Mouse (Mus musculus): Measurements from ENCODE around the gene Trim25. TPM values are rescaled to one million over a fixed set of nuclear protein-coding genes. Genes with fewer than 3 reads are reported as not detected.

The Trim25 gene
- polyA plus RNA-seq, 2 experiments: 5.6 to 6.1 TPM

GRCm38 (mm10) chr11:89005473-89005872 is 6.3 kb downstream of the Trim25 start:
- no peaks in the 10 kb centered on the region for H3K9me3 ChIP-seq (ENCODE audit: control insufficient read depth, low read length)
- H3K9ac ChIP-seq (ENCODE audit: low read depth, low read length, severe bottlenecking): no peak overlapping the region
- 56% methylated on average over 5 of the region's 5 CpGs for WGBS
- no peak overlapping the region for H3K4me2 ChIP-seq (replicated peaks; ENCODE audit: low read depth, low read length, severe bottlenecking)
- no peak for ATAC-seq (ENCODE audit: low FRiP score, low read depth)
- H3K27ac ChIP-seq (replicated peaks; ENCODE audit: low read depth, low read length): no peak overlapping the region
- no peaks in the 10 kb centered on the region for H3K27me3 ChIP-seq (ENCODE audit: control insufficient read depth, insufficient read depth, low read length)
- H3K36me3 ChIP-seq (ENCODE audit: control insufficient read depth, insufficient read depth, low read length): no peaks in the 10 kb centered on the region
- DNase-seq (ENCODE audit: low spot score): no peak
- no peak for TF ChIP-seq POLR2A (IDR thresholded peaks at IDR 0.05; ENCODE audit: borderline replicate concordance, extremely low read depth, insufficient read depth, insufficient read length)
- no peaks in the 10 kb centered on the region for H3K4me1 ChIP-seq (ENCODE audit: control insufficient read depth, insufficient read depth, low read length)
- H3K4me3 ChIP-seq (replicated peaks; ENCODE audit: low read length): no peak overlapping the region

- H3K9me3 ChIP-seq (ENCODE audit: control insufficient read depth, low read length): no peaks in the 10 kb centered on the region
- no peak overlapping the region for H3K4me2 ChIP-seq (replicated peaks; ENCODE audit: low read depth, low read length, severe bottlenecking)
- DNase-seq (ENCODE audit: low spot score): no peak
- no peak for TF ChIP-seq POLR2A (IDR thresholded peaks at IDR 0.05; ENCODE audit: borderline replicate concordance, extremely low read depth, insufficient read depth, insufficient read length)
- no peak overlapping the region for H3K9ac ChIP-seq (ENCODE audit: low read depth, low read length, severe bottlenecking)
- no peak overlapping the region for H3K27ac ChIP-seq (replicated peaks; ENCODE audit: low read depth, low read length)
- no peaks in the 10 kb centered on the region for H3K36me3 ChIP-seq (ENCODE audit: control insufficient read depth, insufficient read depth, low read length)
- H3K4me3 ChIP-seq (replicated peaks; ENCODE audit: low read length): no peak overlapping the region
- H3K27me3 ChIP-seq (ENCODE audit: control insufficient read depth, insufficient read depth, low read length): no peaks in the 10 kb centered on the region
- no peaks in the 10 kb centered on the region for H3K4me1 ChIP-seq (ENCODE audit: control insufficient read depth, insufficient read depth, low read length)
- ATAC-seq (ENCODE audit: low FRiP score, low read depth): no peak
Measured at GRCm38 (mm10) chr11:89006404-89006803, 7.2 kb downstream of the Trim25 start.

GRCm38 (mm10) chr11:89007582-89007981 is 8.4 kb downstream of the Trim25 start:
- ATAC-seq (ENCODE audit: low FRiP score, low read depth) (no peak), DNase-seq (ENCODE audit: low spot score) (no peak)
- 94% methylated on average over 3 of the region's 3 CpGs for WGBS
- H3K27ac ChIP-seq (replicated peaks; ENCODE audit: low read depth, low read length): no peak overlapping the region
- H3K4me1 ChIP-seq (ENCODE audit: control insufficient read depth, insufficient read depth, low read length): no peaks in the 10 kb centered on the region
- H3K4me3 ChIP-seq (replicated peaks; ENCODE audit: low read length): no peak overlapping the region
- no peaks in the 10 kb centered on the region for H3K27me3 ChIP-seq (ENCODE audit: control insufficient read depth, insufficient read depth, low read length)
- H3K36me3 ChIP-seq (ENCODE audit: control insufficient read depth, insufficient read depth, low read length): no peaks in the 10 kb centered on the region
- no peak overlapping the region for H3K9ac ChIP-seq (ENCODE audit: low read depth, low read length, severe bottlenecking)
- no peak overlapping the region for H3K4me2 ChIP-seq (replicated peaks; ENCODE audit: low read depth, low read length, severe bottlenecking)
- H3K9me3 ChIP-seq (ENCODE audit: control insufficient read depth, low read length): no peaks in the 10 kb centered on the region
- no peak for TF ChIP-seq POLR2A (IDR thresholded peaks at IDR 0.05; ENCODE audit: borderline replicate concordance, extremely low read depth, insufficient read depth, insufficient read length)

GRCm38 (mm10) chr11:89009066-89009465 is 9.9 kb downstream of the Trim25 start:
- Histone ChIP-seq H3K36me3 (ENCODE audit: control insufficient read depth, insufficient read depth, low read length) (no peaks in the 10 kb centered on the region), H3K4me1 (ENCODE audit: control insufficient read depth, insufficient read depth, low read length) (no peaks in the 10 kb centered on the region), H3K4me2 (replicated peaks; ENCODE audit: low read depth, low read length, severe bottlenecking) (no peak overlapping the region), H3K27ac (replicated peaks; ENCODE audit: low read depth, low read length) (no peak overlapping the region), H3K27me3 (ENCODE audit: control insufficient read depth, insufficient read depth, low read length) (no peaks in the 10 kb centered on the region), H3K9me3 (ENCODE audit: control insufficient read depth, low read length) (no peaks in the 10 kb centered on the region), H3K9ac (ENCODE audit: low read depth, low read length, severe bottlenecking) (no peak overlapping the region), H3K4me3 (replicated peaks; ENCODE audit: low read length) (no peak overlapping the region)
- DNase-seq (ENCODE audit: low spot score) (no peak), ATAC-seq (ENCODE audit: low FRiP score, low read depth) (no peak)
- no peak for TF ChIP-seq POLR2A (IDR thresholded peaks at IDR 0.05; ENCODE audit: borderline replicate concordance, extremely low read depth, insufficient read depth, insufficient read length)
- 89% methylated on average over 9 of the region's 9 CpGs for WGBS

GRCm38 (mm10) chr11:89009496-89009895 is 10.3 kb downstream of the Trim25 start:
- DNase-seq (ENCODE audit: low spot score): no peak
- H3K27ac ChIP-seq (replicated peaks; ENCODE audit: low read depth, low read length): no peak overlapping the region
- no peaks in the 10 kb centered on the region for H3K27me3 ChIP-seq (ENCODE audit: control insufficient read depth, insufficient read depth, low read length)
- no peak for TF ChIP-seq POLR2A (IDR thresholded peaks at IDR 0.05; ENCODE audit: borderline replicate concordance, extremely low read depth, insufficient read depth, insufficient read length)
- no peak overlapping the region for H3K4me3 ChIP-seq (replicated peaks; ENCODE audit: low read length)
- H3K4me1 ChIP-seq (ENCODE audit: control insufficient read depth, insufficient read depth, low read length): no peaks in the 10 kb centered on the region
- no peaks in the 10 kb centered on the region for H3K36me3 ChIP-seq (ENCODE audit: control insufficient read depth, insufficient read depth, low read length)
- WGBS: 63% methylated on average over 7 of the region's 7 CpGs
- H3K4me2 ChIP-seq (replicated peaks; ENCODE audit: low read depth, low read length, severe bottlenecking): no peak overlapping the region
- no peaks in the 10 kb centered on the region for H3K9me3 ChIP-seq (ENCODE audit: control insufficient read depth, low read length)
- no peak overlapping the region for H3K9ac ChIP-seq (ENCODE audit: low read depth, low read length, severe bottlenecking)
- no peak for ATAC-seq (ENCODE audit: low FRiP score, low read depth)

GRCm38 (mm10) chr11:89012241-89012640 is 13.1 kb downstream of the Trim25 start:
- Histone ChIP-seq H3K27me3 (ENCODE audit: control insufficient read depth, insufficient read depth, low read length) (no peaks in the 10 kb centered on the region), H3K36me3 (ENCODE audit: control insufficient read depth, insufficient read depth, low read length) (no peaks in the 10 kb centered on the region), H3K9me3 (ENCODE audit: control insufficient read depth, low read length) (no peaks in the 10 kb centered on the region), H3K27ac (replicated peaks; ENCODE audit: low read depth, low read length) (no peak overlapping the region), H3K9ac (ENCODE audit: low read depth, low read length, severe bottlenecking) (no peak overlapping the region), H3K4me3 (replicated peaks; ENCODE audit: low read length) (no peak overlapping the region), H3K4me1 (ENCODE audit: control insufficient read depth, insufficient read depth, low read length) (no peaks in the 10 kb centered on the region), H3K4me2 (replicated peaks; ENCODE audit: low read depth, low read length, severe bottlenecking) (no peak overlapping the region)
- no peak for ATAC-seq (ENCODE audit: low FRiP score, low read depth)
- no peak for DNase-seq (ENCODE audit: low spot score)
- no peak for TF ChIP-seq POLR2A (IDR thresholded peaks at IDR 0.05; ENCODE audit: borderline replicate concordance, extremely low read depth, insufficient read depth, insufficient read length)
- 74% methylated on average over 5 of the region's 5 CpGs for WGBS
